Mouse (Mus musculus) ES-E14 (cell line): ENCODE data around the gene Gm4894. TPM values are rescaled to one million over a fixed set of nuclear protein-coding genes. Genes with fewer than 3 reads are reported as not detected.
A peak's percentile ranks its signal among the peaks of the same experiment; 100 is the strongest.

Source experiments
- DNase-seq: peaks from one replicate; pipeline ENCODE4 v3.0.0-alpha.2; 2013; ENCODE audit warnings: low read depth, low spot score
- H3K27ac ChIP-seq: 2 replicates; pipeline ENCODE4 v1.5.1; 2012; ENCODE audit warnings: low read depth, mild to moderate bottlenecking, low read length, moderate library complexity, mixed read lengths; ENCODE audit not compliant: poor library complexity, insufficient read depth, severe bottlenecking
- H3K36me3 ChIP-seq: 2 replicates; pipeline ENCODE4 v1.6.1; 2012; ENCODE audit warnings: mild to moderate bottlenecking, low read length, moderate library complexity, mixed read lengths; ENCODE audit not compliant: control insufficient read depth, poor library complexity, insufficient read depth, severe bottlenecking
- H3K4me1 ChIP-seq, 2 experiments: fragments of 150-350 bp in 1 of 2; sonication (generic) in 1 of 2; 2 replicates each; pipeline ENCODE4 v1.6.1; 2012; ENCODE audit warnings: low read length in 2 of 2, mild to moderate bottlenecking in 1 of 2, mixed read lengths in 1 of 2; ENCODE audit not compliant: control insufficient read depth in 2 of 2, insufficient read depth in 2 of 2, poor library complexity in 1 of 2
- H3K4me3 ChIP-seq, 2 experiments: fragments of 150-350 bp in 1 of 2; sonication (generic) in 1 of 2; 2 replicates each; pipeline ENCODE4 v1.5.1; 2012; ENCODE audit warnings: low read length in 2 of 2, low read depth in 1 of 2, mild to moderate bottlenecking in 1 of 2, mixed read lengths in 1 of 2; ENCODE audit not compliant: insufficient read depth in 1 of 2, poor library complexity in 1 of 2, severe bottlenecking in 1 of 2
- H3K9ac ChIP-seq: 2 replicates; pipeline ENCODE4 v1.6.1; 2012; ENCODE audit warnings: low read depth, mild to moderate bottlenecking, low read length, mixed read lengths; ENCODE audit not compliant: poor library complexity, insufficient read depth, severe bottlenecking
- H3K9me3 ChIP-seq: fragments of 150-350 bp; sonication (generic); 2 replicates; pipeline ENCODE4 v1.6.1; 2012; ENCODE audit warnings: low read depth, mild to moderate bottlenecking, low read length; ENCODE audit not compliant: control insufficient read depth, insufficient read depth
- CHD2 ChIP-seq: IDR thresholded peaks from 2 replicates; pipeline ENCODE4 v1.6.1; 2014; ENCODE audit warnings: mild to moderate bottlenecking, low read depth, low read length, inconsistent platforms
- HCFC1 ChIP-seq: IDR thresholded peaks from 2 replicates; pipeline ENCODE4 v1.6.1; 2012; ENCODE audit warnings: low read length, inconsistent platforms, borderline replicate concordance; ENCODE audit not compliant: insufficient read depth
- MAFK ChIP-seq: IDR thresholded peaks from 2 replicates; pipeline ENCODE4 v1.6.1; 2014; ENCODE audit warnings: mild to moderate bottlenecking, low read depth, low read length, inconsistent platforms; ENCODE audit not compliant: insufficient read depth
- ZC3H11A ChIP-seq: IDR thresholded peaks from 2 replicates; pipeline ENCODE4 v1.6.1; 2012; ENCODE audit warnings: low read depth, mild to moderate bottlenecking, inconsistent platforms, low read length, borderline replicate concordance
- ZNF384 ChIP-seq: IDR thresholded peaks from 2 replicates; pipeline ENCODE4 v1.6.1; 2012; ENCODE audit warnings: low read depth, low read length, inconsistent platforms
- in situ Hi-C, 2 experiments: fragments of 600-800 bp; cut with MboI; formaldehyde crosslinking; loops; one replicate each; pipeline ENCODE4 v1.15.1; 2025; ENCODE audit warnings: low sequenced_read_pairs in 2 of 2, inconsistent platforms in 1 of 2; ENCODE audit not compliant: unreplicated experiment in 2 of 2
- total RNA-seq: library from RNA; depleted of rRNA; stranded (reverse); fragments of 300-350 nt; gene quantifications from 2 replicates; pipeline ENCODE4 v1.2.3, GENCODE M21; 2012

Gene Gm4894
- total RNA-seq, 1 experiment, result not detected

DNA sequence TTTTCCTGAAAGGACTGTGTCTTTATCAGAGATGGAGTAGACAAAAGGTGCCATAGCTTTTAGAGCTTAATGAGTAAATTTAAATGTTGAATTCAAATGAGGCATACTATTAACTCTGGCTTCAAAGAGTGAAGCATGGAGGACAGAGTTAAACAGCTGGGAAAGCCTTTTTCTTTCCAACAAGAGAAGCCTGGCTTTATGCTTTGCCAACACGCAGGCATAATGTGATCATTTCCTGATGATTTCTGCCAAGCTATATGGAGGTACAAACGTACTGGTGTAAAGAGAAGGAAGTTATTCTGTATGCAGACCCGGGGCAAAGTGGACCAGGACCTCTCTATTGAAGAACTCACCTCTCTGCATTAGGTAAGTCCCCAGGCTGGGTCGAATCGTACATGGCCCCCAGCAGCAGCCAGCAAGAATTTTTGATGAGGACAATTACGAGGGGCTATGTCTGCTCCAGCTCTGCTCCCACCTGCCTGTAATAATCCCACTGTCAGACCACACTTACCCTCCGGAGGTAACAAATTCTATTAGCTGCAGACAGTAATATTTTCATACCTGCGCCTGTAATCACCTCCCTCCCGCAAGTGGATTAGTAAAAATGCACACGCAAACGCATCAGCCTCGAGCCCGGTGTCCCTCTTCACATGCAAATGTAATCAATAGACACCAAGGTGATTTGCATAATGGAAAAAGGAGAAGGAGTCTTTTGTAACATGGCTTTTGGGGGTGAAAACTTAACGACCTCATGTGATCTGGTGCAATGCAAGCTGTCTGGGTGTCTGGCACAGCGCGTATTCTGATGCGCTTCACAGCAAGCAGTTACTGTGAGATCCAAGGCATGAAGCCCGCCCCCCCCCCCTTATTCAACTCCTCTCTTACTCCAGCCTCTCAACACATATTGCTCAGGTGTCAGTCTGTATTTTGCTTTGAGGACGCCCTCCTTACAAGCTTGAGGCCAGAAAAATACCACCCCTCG, 32.4 kb upstream of the Gm4894 start:
- no peak for DNase-seq
- Histone ChIP-seq H3K27ac (no peak overlapping the region), H3K9me3 (no peaks in the 10 kb centered on the region), H3K9ac (no peak overlapping the region), H3K4me1 (no peaks in the 10 kb centered on the region), H3K36me3 (no peaks in the 10 kb centered on the region), H3K4me3 (no peak overlapping the region)
- TF ChIP-seq CHD2 (no peak), ZNF384 (no peak), ZC3H11A (no peak), HCFC1 (no peak), MAFK (no peak)
- in situ Hi-C loops, result no loop called here

GRCm38 (mm10) chr9:49224488-49224887, 25.8 kb upstream of the Gm4894 start:
- no peak for TF ChIP-seq ZC3H11A
- TF ChIP-seq MAFK, result no peak
- TF ChIP-seq CHD2, result no peak
- no peak for TF ChIP-seq HCFC1
- no peak for TF ChIP-seq ZNF384
- H3K9ac ChIP-seq, result no peak overlapping the region
- H3K4me3 ChIP-seq, result no peak overlapping the region
- no peak overlapping the region for H3K27ac ChIP-seq
- no peaks in the 10 kb centered on the region for H3K36me3 ChIP-seq
- H3K9me3 ChIP-seq, result no peaks in the 10 kb centered on the region
- in situ Hi-C loops, result no loop called here
- no peak for DNase-seq
- H3K4me1 ChIP-seq, result no peaks in the 10 kb centered on the region

- peak; percentile 19 for DNase-seq
- no peak for TF ChIP-seq MAFK
- TF ChIP-seq CHD2, result no peak
- no peak for TF ChIP-seq HCFC1
- no peak for TF ChIP-seq ZC3H11A
Measured at GRCm38 (mm10) chr9:49227442-49227841, 22.9 kb upstream of the Gm4894 start.

GRCm38 (mm10) chr9:49229054-49229453, 21.3 kb upstream of the Gm4894 start:
- in situ Hi-C loops, result no loop called here
- H3K36me3 ChIP-seq, result no peaks in the 10 kb centered on the region
- no peak for TF ChIP-seq ZC3H11A
- no peak for TF ChIP-seq HCFC1
- TF ChIP-seq CHD2, result no peak
- TF ChIP-seq MAFK, result no peak
- TF ChIP-seq ZNF384, result no peak

More at GRCm38 (mm10) chr9:49227442-49227841, 22.9 kb upstream of the Gm4894 start:
- in situ Hi-C loops, result no loop called here
- Histone ChIP-seq H3K9me3 (no peaks in the 10 kb centered on the region), H3K4me3 (0 out of 4 replicates have a peak overlapping the region, but pooled peaks of 1 of the 2 experiments have one; percentile 9), H3K27ac (no peak overlapping the region), H3K36me3 (no peaks in the 10 kb centered on the region), H3K9ac (no peak overlapping the region), H3K4me1 (no peaks in the 10 kb centered on the region)

More at GRCm38 (mm10) chr9:49229054-49229453, 21.3 kb upstream of the Gm4894 start:
- H3K9me3 ChIP-seq, result no peaks in the 10 kb centered on the region
- DNase-seq, result no peak
- no peaks in the 10 kb centered on the region for H3K4me1 ChIP-seq
- no peak overlapping the region for H3K4me3 ChIP-seq
- no peak overlapping the region for H3K9ac ChIP-seq
- no peak overlapping the region for H3K27ac ChIP-seq
